Mouse (Mus musculus) forebrain, postnatal 0 days (tissue): ENCODE data around the gene Pdzd7. TPM values are rescaled to one million over a fixed set of nuclear protein-coding genes. Genes with fewer than 3 reads are reported as not detected.

Experiments
- ATAC-seq: fragments of 200-750 bp; cut with Nextera tagmentation; 2 replicates; pipeline ENCODE4 v1.8.0; 2017; ENCODE audit warnings: mild to moderate bottlenecking, moderate library complexity
- DNase-seq: peaks from one replicate; pipeline ENCODE4 v3.0.0-alpha.2; 2015
- H3K27ac ChIP-seq: fragments of 300-500 bp; sonication (generic); 2 replicates; pipeline ENCODE4 v1.5.1; 2014; ENCODE audit warnings: low read depth, mild to moderate bottlenecking, antibody characterized with exemption, low read length, moderate library complexity, mixed read lengths
- H3K27me3 ChIP-seq: fragments of 300-500 bp; sonication (generic); 2 replicates; pipeline ENCODE4 v1.6.1; 2014; ENCODE audit warnings: mild to moderate bottlenecking, low read length, mixed read lengths; ENCODE audit not compliant: insufficient read depth
- H3K36me3 ChIP-seq: fragments of 300-500 bp; sonication (generic); 2 replicates; pipeline ENCODE4 v1.6.1; 2014; ENCODE audit warnings: mild to moderate bottlenecking, moderate library complexity; ENCODE audit not compliant: insufficient read depth
- H3K4me1 ChIP-seq: fragments of 300-500 bp; sonication (generic); 2 replicates; pipeline ENCODE4 v1.6.1; 2014; ENCODE audit warnings: antibody characterized with exemption; ENCODE audit not compliant: insufficient read depth
- H3K4me2 ChIP-seq: fragments of 300-500 bp; sonication (generic); 2 replicates; pipeline ENCODE4 v1.6.1; 2014; ENCODE audit warnings: low read depth, mild to moderate bottlenecking, moderate library complexity
- H3K4me3 ChIP-seq: fragments of 300-500 bp; sonication (generic); 2 replicates; pipeline ENCODE4 v1.5.1; 2014; ENCODE audit warnings: low read depth, low read length, mixed read lengths
- H3K9ac ChIP-seq: fragments of 300-500 bp; sonication (generic); 2 replicates; pipeline ENCODE4 v1.6.1; 2014; ENCODE audit warnings: mild to moderate bottlenecking
- H3K9me3 ChIP-seq: fragments of 300-500 bp; sonication (generic); 2 replicates; pipeline ENCODE4 v1.6.1; 2016; ENCODE audit warnings: low read length
- CTCF ChIP-seq: sonication (generic); IDR thresholded peaks from 2 replicates; pipeline ENCODE4 v1.5.1; 2016; ENCODE audit warnings: antibody characterized with exemption, control low read depth, low read depth
- WGBS: fragments of 180-500 bp; shearing (Covaris S2); extraction: QIAGEN DNeasy Blood & Tissue Kit; methylation state at CpG from one replicate; pipeline ENCODE4 v1.1.7; 2014; 5-methylcytosine and 5-hydroxymethylcytosine counted together
- polyA plus RNA-seq: library from polyadenylated mRNA; unstranded; fragments of >200 nt; fragmentation: Nextera tagmentation; extraction: Ambion mirVana; gene quantifications from 2 replicates; pipeline ENCODE4 v1.2.1, GENCODE M21; 2015
- total RNA-seq: library from RNA; depleted of rRNA; stranded (reverse); fragments of >200 nt; gene quantifications from 2 replicates; pipeline ENCODE4 v1.2.3, GENCODE M21; 2014; rRNA removed

The Pdzd7 gene
- total and polyA plus RNA-seq, 2 experiments from 2014 or later: 1.9 to 6.4 TPM

- Histone ChIP-seq H3K4me2 (no peak overlapping the region), H3K27me3 (no peaks in the 10 kb centered on the region), H3K4me1 (peaks cover 13% of the 10 kb centered on the region), H3K36me3 (peaks cover 11% of the 10 kb centered on the region), H3K4me3 (no peak overlapping the region), H3K9me3 (no peaks in the 10 kb centered on the region), H3K27ac (no peak overlapping the region), H3K9ac (no peak overlapping the region)
- no peak for DNase-seq
- no peak for TF ChIP-seq CTCF
- no peak for ATAC-seq
- 63% methylated on average over 5 of the region's 5 CpGs for WGBS
These were observed 60.1 kb downstream of the Pdzd7 start for GRCm38 (mm10) chr19:44985159-44985988.

GRCm38 (mm10) chr19:44984420-44984819, 61.1 kb downstream of the Pdzd7 start:
- H3K9ac ChIP-seq: no peak overlapping the region
- no peaks in the 10 kb centered on the region for H3K9me3 ChIP-seq
- peaks cover 6% of the 10 kb centered on the region; the same call in 1 of the 2 replicates for H3K4me1 ChIP-seq
- H3K27ac ChIP-seq: no peak overlapping the region
- no peaks in the 10 kb centered on the region for H3K27me3 ChIP-seq
- H3K4me2 ChIP-seq: no peak overlapping the region
- no peak for ATAC-seq
- DNase-seq: no peak
- peaks cover 14% of the 10 kb centered on the region for H3K36me3 ChIP-seq
- no peak overlapping the region for H3K4me3 ChIP-seq
- 97% methylated on average over 4 of the region's 4 CpGs for WGBS
- TF ChIP-seq CTCF: no peak

- Histone ChIP-seq H3K4me2 (no peak overlapping the region), H3K9me3 (no peaks in the 10 kb centered on the region), H3K27me3 (no peaks in the 10 kb centered on the region), H3K4me3 (no peak overlapping the region), H3K27ac (no peak overlapping the region), H3K36me3 (peaks cover 19% of the 10 kb centered on the region), H3K9ac (no peak overlapping the region), H3K4me1 (peaks cover 3% of the 10 kb centered on the region; the same call in 1 of the 2 replicates)
- 89% methylated on average over 6 of the region's 6 CpGs for WGBS
- no peak for DNase-seq
- no peak for TF ChIP-seq CTCF
- no peak for ATAC-seq
These were observed 62.2 kb downstream of the Pdzd7 start for GRCm38 (mm10) chr19:44983366-44983765.

GRCm38 (mm10) chr19:44982477-44983115, 62.9 kb downstream of the Pdzd7 start:
- no peak for DNase-seq
- Histone ChIP-seq H3K36me3 (peaks cover 27% of the 10 kb centered on the region), H3K4me3 (no peak overlapping the region), H3K27ac (no peak overlapping the region), H3K4me2 (no peak overlapping the region), H3K9ac (no peak overlapping the region), H3K4me1 (no peaks in the 10 kb centered on the region), H3K9me3 (no peaks in the 10 kb centered on the region), H3K27me3 (no peaks in the 10 kb centered on the region)
- 76% methylated on average over 7 of the region's 7 CpGs for WGBS
- TF ChIP-seq CTCF: no peak
- ATAC-seq: no peak

- 78% methylated on average over 2 of the region's 2 CpGs for WGBS
- Histone ChIP-seq H3K9me3 (no peaks in the 10 kb centered on the region), H3K4me3 (no peak overlapping the region), H3K36me3 (peaks cover 43% of the 10 kb centered on the region), H3K9ac (no peak overlapping the region), H3K4me1 (no peaks in the 10 kb centered on the region), H3K27me3 (no peaks in the 10 kb centered on the region), H3K27ac (no peak overlapping the region), H3K4me2 (no peak overlapping the region)
- no peak for TF ChIP-seq CTCF
- no peak for DNase-seq
- no peak for ATAC-seq
These were observed 64.7 kb downstream of the Pdzd7 start for GRCm38 (mm10) chr19:44980787-44981186.

- no peak overlapping the region for H3K4me2 ChIP-seq
- DNase-seq (no peak), ATAC-seq (no peak)
- TF ChIP-seq CTCF: no peak
- no peak overlapping the region for H3K27ac ChIP-seq
- no peak overlapping the region for H3K4me3 ChIP-seq
- H3K9ac ChIP-seq: no peak overlapping the region
- no peaks in the 10 kb centered on the region for H3K4me1 ChIP-seq
- H3K36me3 ChIP-seq: peaks cover 78% of the 10 kb centered on the region
- H3K27me3 ChIP-seq: no peaks in the 10 kb centered on the region
- 95% methylated on average over 6 of the region's 6 CpGs for WGBS
- H3K9me3 ChIP-seq: no peaks in the 10 kb centered on the region
These were observed 68.4 kb downstream of the Pdzd7 start for GRCm38 (mm10) chr19:44977148-44977547.

Other genes starting within 250 kb of the Pdzd7 start
- gene Slf2, start 114.6 kb downstream of the Pdzd7 start, total RNA-seq: 42.7 and 50.0 TPM in 2 replicates
- gene Slf2, start 114.6 kb downstream of the Pdzd7 start, polyA plus RNA-seq: 11.1 and 16.1 TPM in 2 replicates
- gene Sema4g, start 56.6 kb downstream of the Pdzd7 start, total RNA-seq: 35.9 and 54.7 TPM in 2 replicates
- gene Sema4g, start 56.6 kb downstream of the Pdzd7 start, polyA plus RNA-seq: 8.2 and 12.1 TPM in 2 replicates
- 7.7 and 8.6 TPM in 2 replicates for gene Twnk, start 40.1 kb downstream of the Pdzd7 start, total RNA-seq
- gene Twnk, start 40.1 kb downstream of the Pdzd7 start, polyA plus RNA-seq: 8.8 and 10.8 TPM in 2 replicates
- gene Mrpl43, start 39.3 kb downstream of the Pdzd7 start, total RNA-seq: 60.6 and 62.2 TPM in 2 replicates
- 85.7 and 99.2 TPM in 2 replicates for gene Mrpl43, start 39.3 kb downstream of the Pdzd7 start, polyA plus RNA-seq
- 26.6 and 29.3 TPM in 2 replicates for gene Lzts2, start 31.3 kb downstream of the Pdzd7 start, total RNA-seq
- 14.6 and 15.0 TPM in 2 replicates for gene Lzts2, start 31.3 kb downstream of the Pdzd7 start, polyA plus RNA-seq
- gene Sfxn3, start 1.8 kb upstream of the Pdzd7 start, total RNA-seq: 50.7 and 53.1 TPM in 2 replicates
- 93.3 and 106 TPM in 2 replicates for gene Sfxn3, start 1.8 kb upstream of the Pdzd7 start, polyA plus RNA-seq
- gene Kazald1, start 29.5 kb upstream of the Pdzd7 start, total RNA-seq: 1.8 and 6.1 TPM in 2 replicates
- 1.4 and 1.7 TPM in 2 replicates for gene Kazald1, start 29.5 kb upstream of the Pdzd7 start, polyA plus RNA-seq
- gene Tlx1, start 105.0 kb upstream of the Pdzd7 start, total RNA-seq: not detected in 2 replicates
- not detected in 2 replicates for gene Tlx1, start 105.0 kb upstream of the Pdzd7 start, polyA plus RNA-seq
- gene Lbx1, start 190.1 kb upstream of the Pdzd7 start, total RNA-seq: not detected in 2 replicates
- gene Lbx1, start 190.1 kb upstream of the Pdzd7 start, polyA plus RNA-seq: not detected in 2 replicates